Mouse (Mus musculus) kidney, postnatal 25 days (tissue): ENCODE data around the gene Rabif.
"Not testable (repeated sequence)": the region's sequence is repeated elsewhere in the genome, so short reads cannot be mapped to it uniquely, and the experiment has no call there.

ENCODE experiments used
- DNase-seq, 2 experiments: peaks; one replicate each; pipeline ENCODE4 v3.0.0; 2021; ENCODE audit warnings: mixed read lengths in 2 of 2

Gene Rabif

DNA sequence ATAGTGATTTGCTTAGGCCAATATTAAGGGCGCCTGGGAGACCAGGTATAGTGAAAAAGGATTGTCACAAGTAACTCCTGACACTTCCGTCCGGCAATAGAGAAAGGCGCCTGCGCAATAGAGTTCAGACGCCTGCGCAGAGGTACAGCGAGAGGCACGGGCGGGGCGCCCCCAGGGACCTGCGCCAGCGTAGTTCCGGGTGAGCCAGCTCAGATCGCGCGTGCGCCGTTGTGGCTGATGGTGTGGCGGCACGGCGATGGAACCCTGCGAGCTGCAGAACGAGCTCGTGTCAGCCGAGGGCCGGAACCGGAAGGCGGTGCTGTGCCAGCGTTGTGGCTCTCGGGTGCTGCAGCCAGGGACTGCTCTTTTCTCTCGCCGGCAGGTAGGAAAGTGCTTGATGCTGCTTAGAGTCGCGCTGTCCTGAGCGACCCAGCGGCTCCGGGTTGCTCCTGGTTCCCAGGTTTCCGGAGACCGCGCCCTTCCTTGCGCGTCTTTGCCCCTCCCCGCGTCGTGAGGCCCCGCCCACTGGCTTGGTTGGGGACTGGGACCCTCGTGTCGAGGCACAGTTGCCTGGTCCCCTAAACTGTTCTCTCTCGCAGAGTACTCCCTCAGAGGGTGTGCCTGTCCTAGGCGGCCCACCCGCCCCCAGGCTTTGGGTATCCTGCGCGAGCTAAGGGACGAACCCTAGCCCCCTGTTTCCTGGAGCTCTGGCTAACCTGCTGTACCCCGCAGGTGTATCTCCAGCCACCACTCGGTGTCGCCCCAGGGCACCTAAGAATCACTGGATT lies at the start of gene Rabif:
TSS of gene Rabif (plus strand) at position 221 of the 788 bp plus-strand sequence.
- DNase-seq = peak; percentile 99

GRCm38 (mm10) chr1:134445418-134445817 lies 49.0 kb upstream of the Rabif start:
- DNase-seq = peak in 1 of 2 experiments; percentile 38

DNA sequence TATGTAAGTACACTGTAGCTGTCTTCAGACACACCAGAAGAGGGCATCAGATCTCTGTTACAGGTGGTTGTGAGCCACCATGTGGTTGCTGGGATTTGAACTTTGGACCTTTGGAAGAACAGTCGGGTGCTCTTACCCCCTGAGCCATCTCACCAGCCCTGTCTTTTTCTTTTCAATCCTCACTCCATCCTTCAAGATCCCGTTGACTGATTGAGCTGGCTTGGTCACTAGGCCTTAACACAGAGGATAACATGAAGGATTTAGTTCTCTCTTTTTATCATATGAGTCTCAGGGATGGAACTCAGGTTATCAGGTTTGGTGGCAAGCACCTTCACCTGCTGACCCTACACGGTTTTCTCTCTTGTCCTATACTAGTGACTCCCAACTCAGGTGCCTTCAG lies 45.9 kb upstream of the Rabif start:
- not testable (repeated sequence) for DNase-seq

- DNase-seq = no peak
Observed at GRCm38 (mm10) chr1:134450201-134450600, 44.2 kb upstream of the Rabif start.

DNA sequence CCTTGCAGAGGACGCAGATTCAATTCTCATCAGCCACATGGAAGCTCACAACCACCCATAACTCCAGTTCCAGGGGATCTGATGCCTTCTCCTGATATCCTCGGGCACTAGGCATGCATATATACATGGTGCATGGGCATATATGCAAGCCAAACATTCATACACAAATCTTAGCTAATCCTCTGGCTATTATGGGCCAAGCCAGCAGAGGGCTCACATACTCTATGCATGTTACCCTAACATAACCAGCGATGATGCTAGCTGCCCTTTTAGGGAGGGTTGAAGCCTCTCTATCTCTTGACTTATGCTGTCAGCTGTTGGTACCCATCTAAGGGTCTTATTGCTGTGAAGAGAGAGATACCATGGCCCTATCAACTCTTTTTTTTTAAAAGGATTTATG lies 43.5 kb upstream of the Rabif start:
- peak; percentile 40 to 70 for DNase-seq

DNA sequence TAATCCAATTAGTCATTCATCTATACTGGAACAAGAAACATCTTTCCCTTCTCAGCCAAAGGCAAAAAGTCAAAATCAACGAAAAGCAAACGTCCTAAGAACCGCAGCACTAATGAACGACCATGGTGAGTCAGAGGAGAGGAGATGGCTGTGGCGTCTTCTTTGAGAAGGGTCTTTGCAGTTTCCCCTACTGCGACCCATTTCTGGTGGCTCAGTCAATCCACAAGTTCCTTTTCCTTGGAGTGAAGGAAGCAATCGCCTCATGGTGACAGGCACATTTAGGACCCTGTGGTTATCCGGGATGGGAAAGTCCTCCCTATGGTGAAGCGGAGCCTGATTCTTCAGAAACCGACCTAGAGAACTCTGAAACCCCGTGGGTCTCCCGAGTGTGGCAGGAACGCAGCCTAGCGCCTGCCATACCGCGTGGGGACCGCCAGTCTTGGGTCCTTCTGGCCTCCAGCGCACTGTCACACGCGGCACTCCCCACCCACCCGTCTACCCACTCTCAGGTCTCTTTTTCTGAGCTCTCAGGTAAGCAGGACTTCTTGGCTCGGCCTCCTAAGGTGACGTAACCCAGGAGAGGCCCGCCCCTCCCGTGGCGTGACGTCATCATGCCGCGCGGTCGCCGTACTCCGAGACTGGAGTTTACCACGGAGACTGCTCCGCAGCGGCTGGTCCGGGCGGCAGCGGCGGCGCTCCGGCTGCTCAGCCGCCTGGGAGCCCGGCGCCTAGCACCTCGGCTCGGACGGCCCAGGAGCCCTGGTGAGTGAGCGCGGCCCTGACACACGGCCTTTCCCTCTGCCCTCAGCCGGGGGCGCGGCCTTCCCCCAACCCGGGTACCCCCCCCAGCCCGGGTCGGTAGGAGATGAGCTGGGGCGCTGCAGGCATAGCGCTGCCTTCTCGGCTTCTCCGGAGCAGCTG lies 39.3 kb upstream of the Rabif start, which contains the start of gene Klhl12:
TSS of gene Klhl12 (plus strand) at position 628 of the 921 bp plus-strand sequence.
- peak; percentile 97 for DNase-seq

DNA sequence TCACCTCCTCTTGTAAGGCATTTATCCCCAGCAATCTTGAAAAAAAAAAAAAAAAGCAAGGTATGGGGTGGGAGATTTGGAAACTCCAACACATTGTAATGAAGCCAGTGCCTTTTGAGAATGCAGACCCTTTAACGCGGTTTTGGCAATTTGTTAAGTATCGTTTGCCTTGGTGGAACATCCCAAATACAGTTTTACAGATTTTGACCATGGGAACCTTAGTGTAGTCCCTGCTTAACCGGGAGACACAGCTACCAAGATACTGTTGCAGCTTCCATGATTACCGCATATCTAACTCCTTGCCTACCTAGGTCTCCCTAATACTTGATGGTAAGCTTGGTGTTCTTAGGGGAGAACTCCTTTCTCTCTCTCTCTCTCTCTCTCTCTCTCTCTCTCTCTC lies 38.4 kb upstream of the Rabif start:
- no peak for DNase-seq

- no peak for DNase-seq
Observed at GRCm38 (mm10) chr1:134458139-134458727, 36.2 kb upstream of the Rabif start.

- no peak for DNase-seq
Observed at GRCm38 (mm10) chr1:134460294-134461284, 33.9 kb upstream of the Rabif start.

DNA sequence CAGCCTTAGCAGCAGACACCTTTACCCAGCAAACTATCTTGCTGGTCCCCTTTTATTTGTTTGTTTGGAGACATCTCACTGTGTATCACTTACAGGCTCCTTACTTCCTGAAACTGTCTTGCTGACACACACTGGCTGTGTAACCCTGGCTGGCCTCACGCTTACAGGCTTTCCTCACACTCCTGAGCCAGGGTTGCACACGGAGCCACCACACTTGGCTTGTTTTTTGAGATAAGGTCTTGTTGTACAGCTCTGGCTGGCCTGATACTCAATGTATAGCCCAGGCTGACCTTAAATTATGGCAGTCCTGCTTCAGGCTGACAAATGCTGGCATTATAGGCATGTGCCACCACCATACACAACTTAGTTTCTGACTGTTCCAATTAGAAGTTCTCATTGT lies 9.8 kb upstream of the Rabif start:
- DNase-seq = no peak

DNA sequence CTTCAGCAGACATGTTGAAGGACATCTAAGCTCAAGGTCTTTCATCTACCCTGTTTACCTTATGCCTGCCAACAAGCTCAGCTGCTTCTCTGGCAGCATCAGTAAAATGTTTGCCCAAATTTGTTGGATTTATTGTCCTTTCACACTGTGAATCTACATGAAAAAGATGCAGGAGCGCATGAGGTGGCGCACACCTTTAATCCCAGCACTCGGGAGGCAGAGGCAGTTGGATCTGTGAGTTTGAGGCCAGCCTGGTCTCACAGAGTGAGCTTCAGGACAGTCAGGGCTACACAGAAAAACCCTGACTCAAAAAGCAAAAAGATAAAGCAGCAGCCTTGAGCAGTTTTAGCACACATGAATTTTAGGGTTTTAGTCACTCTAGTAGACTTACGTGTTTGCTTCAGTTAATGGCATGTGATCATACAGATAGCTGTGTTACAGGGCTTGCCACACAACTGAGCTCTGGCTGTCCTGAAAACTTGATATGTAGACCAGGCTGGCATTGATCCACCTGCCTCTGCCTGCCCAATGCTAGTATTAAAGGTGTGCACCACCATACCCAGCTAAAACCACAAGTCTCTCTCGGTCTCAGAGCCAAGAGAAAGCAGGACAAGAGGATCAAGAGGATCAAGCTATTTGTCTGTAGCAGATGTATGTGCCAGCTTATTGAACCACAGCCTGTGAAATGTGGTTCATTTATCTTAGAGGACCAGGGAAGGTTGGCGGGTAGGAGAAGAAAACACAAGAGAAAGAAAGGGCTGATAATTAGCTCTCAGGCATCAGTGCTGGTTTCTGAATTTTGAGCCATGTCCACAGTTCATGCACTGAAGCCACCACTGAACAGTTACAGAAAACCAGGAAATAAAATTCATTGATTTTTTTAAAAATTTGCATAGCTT lies 3.3 kb upstream of the Rabif start:
- no peak for DNase-seq

DNA sequence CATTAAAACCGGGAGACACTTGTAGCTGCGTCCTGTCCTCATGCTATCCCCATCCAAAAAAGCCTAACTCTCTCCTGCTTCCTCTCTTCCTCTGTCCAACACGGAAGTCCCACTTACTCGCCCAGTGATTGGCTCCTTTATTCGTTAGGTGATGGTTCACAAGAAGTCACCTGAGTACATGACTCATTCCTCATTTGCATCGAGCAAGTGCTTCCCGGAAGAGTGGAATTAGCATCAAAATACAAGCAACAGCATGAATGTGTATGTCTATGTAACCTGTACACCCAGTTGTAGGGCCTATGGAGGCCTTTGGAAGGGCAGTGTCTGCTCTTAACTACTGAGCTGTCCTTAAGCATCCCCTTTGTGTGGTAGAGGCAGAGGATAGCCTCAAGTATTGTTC lies 2.2 kb upstream of the Rabif start:
- DNase-seq = no peak

DNA sequence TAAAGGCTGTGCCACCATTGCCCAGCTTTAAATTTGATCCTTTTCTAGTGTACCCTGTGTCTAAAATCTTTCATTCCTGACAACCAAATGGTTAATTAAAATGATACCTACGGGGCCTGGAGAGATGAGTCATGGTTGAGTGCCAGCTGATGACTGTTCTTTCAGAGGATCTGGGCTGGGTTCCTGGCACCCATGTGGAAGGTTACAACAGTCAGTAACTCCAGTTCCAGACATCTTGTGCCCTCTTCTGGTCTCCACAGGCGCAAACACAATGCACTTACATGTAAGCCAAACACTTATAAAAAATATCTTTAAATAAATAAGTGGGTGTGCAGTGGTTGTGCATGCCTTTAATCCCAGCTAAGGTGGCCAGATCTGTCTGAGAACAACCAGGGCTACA lies 952 bp upstream of the Rabif start:
- no peak for DNase-seq

GRCm38 (mm10) chr1:134493956-134494355 lies 492 bp upstream of the Rabif start:
- no peak for DNase-seq

- DNase-seq = no peak
Observed at GRCm38 (mm10) chr1:134495216-134495539, 730 bp downstream of the Rabif start.

GRCm38 (mm10) chr1:134495991-134496390 lies 1.5 kb downstream of the Rabif start:
- peak; percentile 53 to 68 for DNase-seq

DNA sequence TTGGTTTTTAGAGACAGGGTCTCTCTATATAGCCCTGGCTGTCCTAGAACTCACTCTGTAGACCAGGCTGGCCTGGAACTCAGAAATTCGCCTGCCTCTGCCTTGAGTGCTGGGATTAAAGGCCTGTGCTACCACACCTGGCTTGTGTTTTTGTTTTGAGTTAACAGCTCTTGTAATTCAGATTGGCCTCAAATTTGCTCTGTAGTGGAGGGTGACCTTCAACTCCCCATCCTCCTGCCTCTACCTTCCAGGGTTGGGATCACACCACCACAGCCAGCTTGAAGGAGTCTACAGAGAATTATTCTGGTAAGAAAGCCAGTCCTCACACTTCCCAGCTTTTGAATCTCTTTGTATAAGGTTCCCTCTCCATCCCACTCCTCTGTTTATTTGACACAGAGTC lies 6.5 kb downstream of the Rabif start:
- DNase-seq = no peak

- DNase-seq = no peak
Observed at GRCm38 (mm10) chr1:134506201-134506600, 11.8 kb downstream of the Rabif start.

GRCm38 (mm10) chr1:134510018-134510417 lies 15.6 kb downstream of the Rabif start:
- DNase-seq = no peak

- no peak for DNase-seq
Observed at GRCm38 (mm10) chr1:134512183-134512582, 17.7 kb downstream of the Rabif start.

DNA sequence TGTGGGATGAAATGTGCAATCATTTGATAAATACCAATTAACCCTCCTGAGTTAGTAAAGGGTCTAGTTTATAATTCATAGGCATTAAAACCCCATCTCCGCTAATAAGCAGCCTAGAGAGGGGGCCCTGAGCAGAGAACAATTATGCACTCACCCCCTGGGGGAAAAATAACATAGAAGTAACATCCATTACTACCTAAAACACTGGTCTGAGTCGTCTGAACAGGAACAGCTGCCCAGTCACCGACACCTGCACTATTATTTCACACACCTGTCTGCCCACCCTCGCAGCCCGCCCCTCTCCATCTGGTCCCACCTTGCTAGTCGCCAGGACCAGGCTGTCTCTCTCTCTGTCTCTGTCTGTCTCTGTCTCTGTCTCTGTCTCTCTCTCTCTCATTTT lies 18.1 kb downstream of the Rabif start:
- no peak for DNase-seq
